Mouse (Mus musculus): ENCODE measurements around the gene Mmp23. TPM values are rescaled to one million over a fixed set of nuclear protein-coding genes. Genes with fewer than 3 reads are reported as not detected.
"Not testable (repeated sequence)": the region's sequence is repeated elsewhere in the genome, so short reads cannot be mapped to it uniquely, and the experiment has no call there.

Gene Mmp23
- total RNA-seq, 4 experiments from 2014 or later, result 4.8 to 8.4 (median 6.7) TPM

DNA sequence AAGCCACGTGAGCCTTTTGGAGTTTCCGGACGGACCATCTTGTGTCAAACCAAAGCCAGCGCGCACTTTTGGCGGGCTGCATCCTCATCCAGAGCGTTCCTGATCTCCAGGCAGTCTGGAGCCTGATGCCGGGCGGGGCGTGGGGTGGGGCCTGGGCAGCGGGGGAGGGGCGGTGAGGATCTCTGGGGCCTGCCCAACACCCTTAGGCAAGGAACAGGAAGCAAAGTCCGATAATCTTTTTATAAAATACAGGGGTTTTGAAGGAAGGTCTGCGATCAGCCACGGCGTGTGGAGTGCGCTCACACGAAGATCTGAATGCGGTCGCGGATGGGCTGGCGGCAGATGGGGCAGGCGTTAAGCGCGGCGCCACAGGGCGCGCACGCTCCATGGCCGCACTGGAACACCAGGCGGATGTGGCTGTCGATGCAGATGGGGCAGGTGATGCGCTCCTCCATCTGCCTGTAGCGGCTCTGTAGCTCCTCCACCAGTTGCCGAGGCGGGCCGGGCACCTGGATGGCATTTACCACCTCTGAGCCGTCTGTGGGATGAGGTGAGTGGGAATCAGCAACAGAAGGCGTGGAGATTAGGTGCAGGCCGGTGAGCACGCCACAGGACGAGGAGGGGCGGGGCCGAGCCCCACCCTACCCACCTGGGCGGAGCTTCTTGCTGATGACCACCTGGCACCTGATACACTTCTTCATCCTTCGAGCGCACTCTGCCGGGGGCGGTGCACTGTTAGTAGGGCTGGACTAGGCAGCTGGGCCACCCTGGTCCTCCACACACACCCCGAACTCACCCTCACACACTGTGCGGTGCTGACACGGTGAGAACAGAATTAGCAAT lies 1.5 kb upstream of the Mmp23 start:
- DNase-seq, result no peak

DNA sequence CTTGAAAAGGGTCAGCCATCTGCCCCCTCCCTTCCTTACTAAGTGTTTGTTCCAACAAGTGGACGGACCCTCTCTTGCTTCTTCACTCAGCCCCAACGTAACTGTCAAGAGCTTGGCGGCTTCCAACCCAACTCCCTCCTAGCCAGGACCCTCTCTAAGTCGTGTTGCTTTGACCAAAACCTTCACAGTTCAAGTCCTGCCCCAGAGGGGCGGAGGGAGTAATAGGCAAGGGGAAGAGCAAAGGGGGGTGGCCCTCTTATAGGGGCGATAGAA lies 935 bp upstream of the Mmp23 start:
- DNase-seq, result no peak

DNA sequence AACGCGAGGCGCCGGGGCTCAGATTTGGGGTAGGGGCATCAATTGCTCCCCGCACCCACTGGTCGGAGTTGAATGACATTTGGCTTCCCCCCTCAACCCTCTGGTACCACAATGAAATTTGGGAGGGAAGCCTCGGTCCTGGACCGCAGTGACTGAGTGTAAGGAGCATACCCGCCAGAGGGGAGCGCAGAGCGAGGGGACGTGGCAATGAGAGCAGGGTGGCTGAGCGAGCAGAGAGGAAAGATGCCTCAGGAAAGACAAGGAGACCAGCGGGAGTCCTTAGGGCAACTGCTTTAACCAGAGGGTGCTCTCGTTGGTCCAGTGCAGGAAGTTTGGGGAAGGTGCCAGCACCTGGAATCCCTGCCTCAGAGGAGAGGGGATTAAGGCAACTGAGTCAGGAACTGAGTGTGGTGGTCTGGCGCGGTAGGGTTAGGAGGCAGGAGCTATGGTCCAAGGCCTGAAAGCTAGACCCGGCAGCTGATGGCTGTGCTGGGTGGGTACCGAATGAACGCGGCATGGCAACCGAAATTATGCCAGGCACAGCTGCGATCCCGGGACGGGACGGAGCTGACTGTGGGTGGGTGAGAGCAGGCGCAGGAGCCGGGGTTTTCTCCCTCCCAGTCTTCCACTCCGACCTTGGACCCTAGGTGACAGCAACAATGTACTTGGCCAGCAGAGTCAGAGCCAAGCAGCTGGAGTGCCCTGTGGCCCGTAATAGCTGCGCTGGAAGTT lies 433 bp upstream of the Mmp23 start:
- DNase-seq, result no peak

DNA sequence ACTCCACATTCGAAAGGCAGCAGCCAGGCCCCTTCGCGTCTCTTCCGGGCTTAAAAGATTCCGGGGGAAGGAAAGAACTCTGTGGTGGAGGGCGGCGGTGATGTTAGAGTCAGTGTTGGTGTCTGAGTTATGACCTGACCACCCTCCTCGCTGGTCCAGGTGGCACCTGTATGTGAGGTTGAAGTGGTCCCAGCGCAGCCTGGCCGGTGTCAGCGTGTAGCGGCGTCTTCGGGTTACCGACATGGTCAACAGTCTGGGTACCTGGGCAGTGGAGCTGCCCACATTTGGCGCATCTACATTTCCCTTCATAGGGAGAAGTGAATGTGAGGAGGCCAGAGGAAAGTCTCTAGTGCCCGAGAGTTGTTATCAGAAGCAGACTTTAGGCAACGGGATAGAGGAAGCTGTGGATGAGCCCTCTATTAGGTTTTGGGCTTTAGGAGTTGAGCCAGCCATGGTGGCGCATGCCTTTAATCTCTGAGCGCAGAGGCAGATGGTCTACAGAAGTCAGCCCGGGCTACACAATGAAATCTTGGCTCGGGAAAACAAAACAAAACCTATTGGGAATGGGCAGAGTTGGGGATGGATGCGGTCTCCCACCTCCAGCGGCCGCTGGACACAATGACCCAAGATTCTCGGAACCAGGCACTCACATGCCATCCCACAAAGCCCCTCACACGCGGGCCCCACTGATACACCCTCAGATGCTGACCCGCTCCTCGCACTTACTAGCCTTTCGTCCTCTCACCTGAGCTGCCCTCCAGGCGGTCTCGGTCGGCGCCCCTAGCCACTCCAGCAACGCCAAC lies 700 bp downstream of the Mmp23 start:
- no peak for DNase-seq

DNA sequence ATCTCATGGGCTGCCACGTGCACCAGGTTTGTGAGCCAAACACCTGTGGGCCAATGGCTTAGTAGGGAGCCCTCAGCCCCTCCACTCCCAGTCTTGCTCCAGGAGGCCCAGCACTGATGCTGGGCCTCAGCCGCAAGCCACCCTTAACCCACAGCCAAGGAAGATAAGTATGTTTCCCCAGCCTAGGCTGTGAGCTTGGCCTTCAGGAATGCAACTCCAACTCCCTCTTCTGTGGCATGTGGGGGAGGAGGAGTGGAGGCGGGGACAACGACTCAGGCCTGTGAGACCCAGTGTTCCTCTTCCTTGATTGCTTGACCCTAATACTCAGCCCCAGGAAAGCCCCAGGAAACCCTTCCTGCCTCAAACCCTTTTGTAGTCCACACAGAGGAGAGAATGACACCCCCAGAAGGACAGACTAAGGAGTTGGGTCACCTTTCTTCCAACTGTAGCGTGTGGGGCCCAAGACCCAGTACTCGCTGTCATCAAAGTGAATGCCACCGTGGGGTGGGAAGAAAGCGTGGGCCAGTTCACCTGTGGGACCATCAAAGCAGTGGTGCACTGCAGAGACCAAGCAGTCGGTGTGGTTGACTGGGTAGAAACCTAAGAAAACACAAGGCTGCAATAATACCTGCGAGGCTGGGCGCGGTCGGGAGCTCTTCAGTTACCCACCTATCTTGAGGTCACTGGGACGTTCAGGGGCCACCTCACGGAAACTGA lies 1.5 kb downstream of the Mmp23 start:
- no peak for DNase-seq

DNA sequence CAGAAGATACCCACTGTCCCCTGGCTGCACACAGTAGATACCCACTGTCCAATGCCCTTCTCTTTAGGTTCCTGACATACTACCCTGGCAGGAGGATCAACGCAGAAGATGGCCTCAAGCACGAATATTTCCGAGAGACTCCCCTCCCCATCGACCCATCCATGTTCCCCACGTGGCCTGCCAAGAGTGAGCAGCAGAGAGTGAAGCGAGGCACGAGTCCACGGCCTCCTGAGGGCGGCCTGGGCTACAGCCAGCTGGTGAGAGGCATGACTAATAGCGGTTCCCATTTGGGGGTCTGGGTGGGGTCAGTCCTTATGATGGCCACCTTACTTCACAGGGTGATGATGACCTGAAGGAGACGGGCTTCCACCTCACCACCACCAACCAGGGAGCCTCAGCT lies 3.8 kb downstream of the Mmp23 start:
- no peak for DNase-seq

DNA sequence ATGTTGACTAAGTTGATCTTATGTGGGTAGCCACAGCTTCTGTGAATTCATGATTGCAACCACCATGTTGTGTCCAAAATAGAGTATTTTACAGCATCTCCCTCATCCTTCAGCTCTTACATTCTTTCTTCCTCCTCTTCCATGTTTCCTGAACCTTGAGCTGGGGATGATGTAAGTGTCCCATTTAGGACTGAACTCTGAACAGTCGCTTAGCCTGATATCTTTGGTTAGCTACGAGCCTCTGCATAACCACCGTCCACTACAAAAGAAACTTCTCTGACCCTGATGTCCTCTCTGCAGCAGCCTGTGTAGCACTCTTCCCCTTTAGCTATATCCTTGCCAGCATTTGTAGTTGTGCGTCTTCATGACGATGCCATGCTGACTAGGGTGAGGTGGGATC lies 7.5 kb downstream of the Mmp23 start:
- DNase-seq, result no peak

DNA sequence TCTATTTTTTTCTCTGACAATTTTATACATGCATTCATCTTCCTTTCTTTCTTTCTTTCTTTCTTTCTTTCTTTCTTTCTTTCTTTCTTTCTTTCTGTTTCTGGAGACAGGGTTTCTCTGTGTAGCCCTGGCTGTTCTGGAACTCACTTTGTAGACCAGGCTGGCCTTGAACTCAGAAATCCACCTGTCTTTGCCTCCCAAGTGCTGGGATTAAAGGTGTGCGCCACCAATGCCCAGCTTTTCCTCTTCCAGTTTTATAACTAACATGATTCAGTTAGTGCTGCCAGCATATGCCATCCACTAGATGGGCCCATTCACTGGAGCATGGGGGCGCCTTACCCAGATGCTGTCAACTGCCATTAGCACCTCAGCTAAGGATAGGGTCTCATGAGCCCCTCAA lies 7.9 kb downstream of the Mmp23 start, which contains the start of gene Gm10563:
Gene Gm10563, minus strand, starts transcription at position 101 of the 400 bp plus-strand sequence.
- not testable (repeated sequence) for DNase-seq

DNA sequence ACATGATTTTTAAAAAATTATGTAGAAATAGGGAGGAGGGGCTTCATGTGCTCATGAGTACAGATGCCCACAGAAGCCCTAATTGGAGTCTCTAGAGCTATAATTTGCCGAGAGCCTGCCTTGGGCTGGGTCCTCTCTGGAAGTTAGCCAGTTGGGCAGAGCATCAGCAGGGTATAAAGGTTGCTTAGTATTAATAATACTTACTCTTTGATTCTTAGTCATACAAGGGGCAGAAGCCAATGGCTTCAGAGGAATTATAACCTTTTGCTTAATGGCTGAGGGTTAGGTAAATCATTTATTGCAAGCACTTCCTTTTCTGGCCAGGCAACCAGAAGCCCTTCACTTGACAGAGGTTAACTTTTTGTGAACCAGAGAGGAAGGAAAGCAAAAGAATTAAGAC lies 9.7 kb downstream of the Mmp23 start:
- DNase-seq, result no peak

DNA sequence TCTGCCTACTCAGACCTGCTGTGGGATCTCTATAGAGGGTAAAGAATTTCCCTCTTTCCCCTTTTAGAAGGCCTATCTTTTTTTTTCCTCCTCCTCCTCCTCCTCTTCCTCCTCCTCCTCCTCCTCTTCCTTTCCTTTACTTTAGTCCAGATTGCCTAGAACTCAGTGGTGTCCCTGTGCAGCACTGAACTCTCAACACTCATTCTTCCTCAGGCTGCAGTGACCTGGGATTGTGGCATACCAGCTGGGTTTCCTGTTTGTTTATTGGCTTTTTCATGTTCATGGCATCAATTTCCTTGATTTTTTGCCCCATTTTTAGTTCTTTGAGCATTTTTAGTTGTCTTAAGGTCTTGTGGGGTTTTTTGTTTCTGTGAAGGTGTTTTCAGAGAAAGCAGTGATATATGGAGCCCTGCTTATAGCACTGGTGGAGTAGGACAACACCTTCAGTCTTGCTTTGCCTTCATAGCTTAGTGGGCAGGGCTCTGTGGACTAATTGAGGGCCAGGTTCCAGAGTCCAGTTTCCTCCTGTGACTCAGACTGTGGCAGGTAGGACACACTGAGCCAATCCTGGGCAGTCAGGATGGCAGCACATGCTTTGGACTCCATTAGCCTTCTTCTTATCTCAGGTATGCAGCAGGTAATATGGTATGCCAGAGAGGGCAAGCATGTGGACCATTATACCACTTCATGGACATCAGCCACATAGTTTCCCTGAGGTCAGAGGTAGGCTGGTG lies 17.3 kb downstream of the Mmp23 start:
- DNase-seq, result no peak

DNA sequence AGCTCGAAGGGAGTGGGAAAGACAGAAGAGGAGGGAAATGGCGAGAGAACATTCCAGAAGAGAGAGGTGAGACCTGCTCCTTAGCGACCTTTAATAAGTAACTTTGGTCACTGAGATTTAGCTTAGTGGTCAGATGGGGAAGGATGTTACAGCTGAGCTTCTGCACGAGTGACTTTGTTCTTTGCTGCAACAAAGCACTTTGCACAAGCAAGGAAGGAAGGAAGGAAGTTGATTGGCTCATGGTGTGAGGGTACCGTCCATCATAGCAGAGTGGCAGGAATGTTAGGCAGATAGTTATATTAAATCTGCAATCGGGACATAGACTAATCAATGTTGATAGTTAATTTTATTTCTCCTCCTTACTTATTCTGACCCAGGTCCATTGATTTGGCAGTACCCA lies 22.9 kb downstream of the Mmp23 start:
- DNase-seq, result no peak

DNA sequence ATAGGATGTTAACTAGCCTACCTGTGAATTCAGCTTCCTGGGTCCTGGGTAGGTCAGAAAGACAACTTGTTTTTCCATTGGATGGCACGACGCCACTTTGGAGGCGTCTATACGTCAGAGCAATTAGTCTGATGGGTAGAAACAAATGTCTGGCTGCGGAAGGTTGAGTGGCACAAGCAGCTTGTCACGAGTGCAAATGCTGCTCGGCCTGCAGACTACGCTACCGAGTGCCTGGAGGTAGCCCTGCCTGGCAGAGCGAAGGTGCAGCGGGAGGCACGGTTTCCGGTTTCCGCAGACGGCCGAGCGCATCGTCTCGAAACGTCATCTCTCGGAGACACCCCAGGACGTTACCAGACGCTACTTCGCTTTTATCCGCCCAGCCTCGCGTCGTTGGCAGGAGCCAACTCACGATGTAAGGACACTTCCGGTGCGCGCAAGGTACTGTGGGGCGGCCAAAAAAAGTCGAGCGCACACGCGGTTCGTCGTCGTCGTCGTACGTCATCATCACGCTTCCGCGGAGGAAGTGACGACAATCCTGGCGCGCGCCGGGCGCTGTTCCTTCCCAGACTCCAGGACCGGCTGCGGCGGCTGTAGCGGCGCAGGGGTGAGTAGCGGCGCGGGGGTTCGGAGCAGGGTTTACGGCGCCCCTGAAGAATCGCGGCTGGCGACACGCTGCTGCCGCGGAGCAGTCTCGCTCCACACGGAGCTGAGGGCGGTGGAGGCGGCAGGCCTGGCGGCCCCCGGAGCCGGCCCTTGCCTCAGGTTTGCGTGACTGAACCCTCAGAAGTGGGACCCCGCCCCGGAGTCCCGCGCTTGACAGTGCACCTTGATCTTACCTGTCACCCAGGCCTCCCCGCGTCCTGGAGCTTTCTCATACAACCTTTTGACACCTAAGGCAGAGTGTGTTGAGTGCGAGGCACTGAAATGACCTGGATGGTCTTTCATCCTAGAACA lies 28.6 kb downstream of the Mmp23 start, which contains the start of gene Cdk11b:
Gene Cdk11b, plus strand, starts transcription at position 517 of the 954 bp plus-strand sequence.
- DNase-seq, result peak; percentile 95

DNA sequence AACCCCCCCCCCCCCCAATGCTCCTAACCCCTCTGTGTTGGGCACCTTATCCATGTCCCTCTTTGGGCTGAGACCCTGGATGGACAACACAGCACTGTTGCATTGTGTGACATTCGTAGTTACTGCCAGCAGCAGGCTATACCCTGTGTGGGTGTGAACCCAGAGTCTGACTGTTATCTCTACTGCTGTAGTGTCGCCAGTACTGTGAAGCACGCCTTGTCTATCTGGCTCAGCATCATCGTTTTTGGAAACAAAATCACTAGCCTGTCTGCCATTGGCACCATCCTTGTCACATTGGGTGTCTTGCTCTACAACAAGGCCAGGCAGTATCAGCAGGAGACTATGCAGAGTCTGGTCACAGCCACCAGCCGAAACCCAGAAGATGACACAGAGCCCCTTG lies 34.9 kb downstream of the Mmp23 start:
- DNase-seq, result no peak

DNA sequence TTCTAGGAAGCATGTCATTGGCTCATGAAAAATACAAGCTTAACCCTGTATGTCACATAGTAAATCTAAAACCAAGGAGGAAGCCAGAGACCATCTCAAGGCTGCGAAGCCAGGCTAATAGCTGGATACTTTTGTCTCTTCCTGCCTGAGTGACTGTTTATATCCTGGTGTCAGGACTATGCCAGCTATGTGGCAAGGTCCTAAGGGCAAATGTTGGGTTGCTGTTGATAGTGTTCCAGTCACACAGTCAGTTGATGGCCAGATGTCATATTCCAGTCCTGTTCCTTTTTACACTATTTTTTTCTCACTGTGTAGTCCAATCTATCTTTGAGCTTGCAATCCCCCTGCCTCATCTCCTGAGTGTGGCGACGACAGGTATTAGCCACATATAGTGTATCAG lies 39.9 kb downstream of the Mmp23 start:
- DNase-seq, result no peak

DNA sequence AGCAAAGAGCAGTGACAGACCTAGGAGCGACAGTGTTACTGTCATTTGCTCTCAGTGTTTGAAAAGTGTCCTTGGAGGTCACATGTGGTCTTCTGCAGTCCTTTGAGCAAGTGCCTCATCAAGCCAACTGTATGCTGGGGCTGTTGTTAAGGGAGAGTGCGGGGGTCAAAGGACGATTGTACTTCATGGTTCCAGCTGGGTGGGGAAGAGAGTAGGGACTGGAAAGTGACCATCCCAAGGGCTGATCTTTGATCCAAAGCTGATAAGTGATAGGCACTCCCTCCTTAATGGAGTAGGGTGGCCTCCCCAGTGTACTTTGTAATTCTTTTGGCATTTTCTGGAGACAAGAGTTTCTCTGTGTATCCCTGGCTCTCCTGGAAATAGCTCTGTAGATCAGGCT lies 41.3 kb downstream of the Mmp23 start:
- DNase-seq, result no peak

DNA sequence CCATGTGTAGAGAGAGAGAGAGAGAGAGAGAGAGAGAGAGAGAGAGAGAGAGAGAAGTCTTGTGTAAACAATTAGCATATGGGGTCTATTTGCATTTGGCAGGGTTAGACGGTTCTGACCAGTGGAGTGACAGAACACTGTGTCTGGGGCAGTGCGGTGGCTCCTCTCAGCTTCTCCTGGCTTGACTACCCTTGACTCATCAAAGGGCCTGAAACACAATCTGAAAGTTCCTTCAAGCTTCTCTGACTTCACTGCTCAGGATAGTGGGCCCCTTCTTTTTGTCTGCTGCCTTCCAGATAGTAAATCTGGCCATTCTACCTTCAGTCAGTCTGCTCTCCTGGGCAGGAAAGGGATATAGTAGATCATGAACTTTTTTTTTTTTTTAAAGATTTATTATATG lies 46.4 kb downstream of the Mmp23 start:
- no peak for DNase-seq

DNA sequence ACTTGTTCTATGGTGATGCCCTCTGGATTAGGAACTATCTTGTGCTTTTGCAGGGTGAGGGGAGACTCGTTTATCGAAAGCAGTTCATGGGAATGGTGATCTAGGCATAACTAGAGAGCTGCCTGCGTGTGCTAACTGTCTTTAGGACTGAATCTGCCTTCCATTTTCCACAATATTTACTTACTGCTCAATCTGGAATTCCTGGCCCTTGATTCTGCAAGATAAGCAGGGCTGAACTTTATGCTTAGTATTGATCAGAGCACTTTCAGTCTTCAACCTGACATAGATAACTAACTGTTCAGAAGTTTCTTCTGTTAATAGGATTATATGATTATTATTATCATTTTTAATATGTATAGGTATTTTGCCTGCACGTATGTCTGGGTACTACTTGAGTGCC lies 48.1 kb downstream of the Mmp23 start:
- no peak for DNase-seq

DNA sequence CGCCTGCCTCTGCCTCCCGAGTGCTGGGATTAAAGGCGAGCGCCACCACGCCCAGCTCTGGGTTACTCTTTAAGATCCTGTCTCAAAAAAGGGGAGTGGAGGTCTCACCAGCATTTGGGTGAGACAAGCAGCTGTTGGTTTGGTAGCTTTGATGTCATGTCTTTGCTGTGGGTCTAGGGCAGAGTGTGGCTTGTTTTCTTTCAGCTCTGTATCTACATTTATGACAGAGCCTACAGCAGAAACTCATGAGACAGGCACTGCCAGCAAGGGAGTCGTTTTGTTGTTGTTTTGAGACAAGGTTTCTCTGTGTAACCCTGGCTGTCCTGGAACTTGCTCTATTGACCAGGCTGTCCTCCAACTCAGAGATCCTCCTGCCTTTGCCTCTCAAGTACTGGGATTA lies 49.4 kb downstream of the Mmp23 start:
- no peak for DNase-seq

DNA sequence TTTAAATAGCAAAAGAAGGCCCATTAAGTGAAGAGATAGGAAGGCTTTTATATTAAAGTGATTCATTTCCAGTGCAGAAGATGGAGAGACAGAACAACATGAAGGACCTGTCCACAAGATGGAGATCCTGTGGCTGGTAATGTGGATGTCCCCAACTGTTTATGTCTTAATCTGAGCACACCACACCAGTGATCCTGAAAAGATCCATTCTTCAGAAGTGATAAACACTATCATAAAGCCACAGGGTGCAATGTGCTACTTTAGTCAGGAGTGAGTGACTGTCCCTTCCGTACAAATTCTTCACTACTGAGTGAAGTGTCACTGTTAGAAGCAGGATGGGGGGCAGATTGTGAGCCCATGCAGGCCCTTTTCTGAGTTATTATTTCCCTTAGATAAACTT lies 50.4 kb downstream of the Mmp23 start:
- DNase-seq, result no peak

DNA sequence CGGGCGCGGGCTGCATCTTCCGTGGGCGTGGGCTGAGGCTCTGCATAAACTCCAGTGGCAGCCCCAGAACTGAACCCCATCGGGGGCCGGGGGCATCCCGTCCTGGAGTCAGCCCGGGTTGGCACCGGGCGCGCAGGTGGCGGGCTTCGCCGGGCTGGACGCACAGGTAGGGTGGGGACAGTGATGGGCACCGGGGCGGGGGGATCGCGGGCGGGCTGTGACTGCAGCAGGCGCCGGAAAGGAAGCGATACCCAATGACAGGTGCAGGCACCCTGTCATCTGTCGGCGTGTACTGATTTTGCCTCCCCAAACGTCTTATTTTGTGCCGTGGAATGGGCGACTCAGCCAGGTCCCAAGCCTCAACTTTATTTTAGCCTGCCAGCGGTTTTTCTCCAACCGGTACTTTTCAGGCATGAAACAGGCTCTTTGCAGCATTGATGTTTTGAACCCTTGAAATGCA lies 51.2 kb downstream of the Mmp23 start:
- DNase-seq, result no peak
